Mouse (Mus musculus) embryonic facial prominence, embryonic 14.5 days (tissue): Measurements from ENCODE around the gene Fggy. TPM values are rescaled to one million over a fixed set of nuclear protein-coding genes. Genes with fewer than 3 reads are reported as not detected.

Experiments
- ATAC-seq: fragments of 200-750 bp; cut with Nextera tagmentation; 2 replicates; pipeline ENCODE4 v1.8.0; 2017; ENCODE audit warnings: low read depth, moderate number of reproducible peaks, moderate TSS enrichment
- DNase-seq: peaks from one replicate; pipeline ENCODE4 v3.0.0-alpha.2; 2015; ENCODE audit warnings: low spot score
- H3K27ac ChIP-seq: fragments of 300-500 bp; sonication (generic); replicated peaks from 2 replicates; pipeline ENCODE4 v1.5.1; 2014; ENCODE audit warnings: low read depth, mild to moderate bottlenecking, low read length, moderate library complexity
- H3K27me3 ChIP-seq: fragments of 300-500 bp; sonication (generic); replicated peaks from 2 replicates; pipeline ENCODE4 v1.6.1; 2014; ENCODE audit warnings: low read length; ENCODE audit not compliant: control insufficient read depth, insufficient read depth
- H3K36me3 ChIP-seq: fragments of 300-500 bp; sonication (generic); 2 replicates; pipeline ENCODE4 v1.6.1; 2014; ENCODE audit warnings: low read length, mixed read lengths; ENCODE audit not compliant: control insufficient read depth, insufficient read depth
- H3K4me1 ChIP-seq: fragments of 300-500 bp; sonication (generic); 2 replicates; pipeline ENCODE4 v1.6.1; 2014; ENCODE audit warnings: antibody characterized with exemption, low read length; ENCODE audit not compliant: control insufficient read depth, insufficient read depth
- H3K4me2 ChIP-seq: fragments of 300-500 bp; sonication (generic); 2 replicates; pipeline ENCODE4 v1.6.1; 2014; ENCODE audit warnings: low read depth, mild to moderate bottlenecking, low read length, moderate library complexity, mixed read lengths
- H3K4me3 ChIP-seq: fragments of 300-500 bp; sonication (generic); 2 replicates; pipeline ENCODE4 v1.5.1; 2014; ENCODE audit warnings: low read depth, mild to moderate bottlenecking, low read length
- H3K9ac ChIP-seq: fragments of 300-500 bp; sonication (generic); 2 replicates; pipeline ENCODE4 v1.6.1; 2014; ENCODE audit warnings: low read depth, mild to moderate bottlenecking, low read length, moderate library complexity, mixed read lengths
- H3K9me3 ChIP-seq: fragments of 300-500 bp; sonication (generic); 2 replicates; pipeline ENCODE4 v1.6.1; 2016; ENCODE audit warnings: low read length; ENCODE audit not compliant: control insufficient read depth
- WGBS: fragments of 180-500 bp; shearing (Covaris S2); extraction: QIAGEN DNeasy Blood & Tissue Kit; methylation state at CpG from one replicate; pipeline ENCODE4 v1.1.7; 2014; 5-methylcytosine and 5-hydroxymethylcytosine counted together
- polyA plus RNA-seq: library from polyadenylated mRNA; unstranded; fragments of >200 nt; fragmentation: Nextera tagmentation; extraction: Ambion mirVana; gene quantifications from 2 replicates; pipeline ENCODE4 v1.2.1, GENCODE M21; 2014

Gene Fggy
- polyA plus RNA-seq, 1 experiment from 2014 or later = 8.8 TPM

DNA sequence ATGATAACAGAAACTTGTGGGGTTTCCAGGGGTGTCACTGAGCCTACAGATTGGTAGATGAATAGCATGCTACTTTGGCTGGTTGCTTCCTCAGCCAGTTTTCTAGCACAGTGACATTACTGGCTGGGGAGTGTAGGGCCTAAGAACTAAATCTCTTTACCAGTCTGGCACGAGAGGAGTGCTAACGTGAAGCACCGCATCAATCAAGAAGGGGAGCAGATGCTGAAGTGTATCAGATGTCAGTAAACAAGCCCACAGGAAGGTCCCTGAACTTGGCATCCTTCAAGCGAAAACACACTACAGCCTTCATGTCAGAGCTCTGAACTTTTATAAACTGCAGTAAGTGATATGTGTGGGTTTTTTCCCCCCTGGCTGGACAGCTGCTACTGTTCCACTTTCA lies 303.8 kb downstream of the Fggy start:
- Histone ChIP-seq H3K36me3 (no peaks in the 10 kb centered on the region), H3K27me3 (no peaks in the 10 kb centered on the region), H3K4me3 (no peak overlapping the region), H3K27ac (no peak overlapping the region), H3K4me1 (peaks cover 4% of the 10 kb centered on the region; the same call in 1 of the 2 replicates), H3K9me3 (no peaks in the 10 kb centered on the region), H3K9ac (no peak overlapping the region), H3K4me2 (no peak overlapping the region)
- ATAC-seq = peak; percentile 76
- 23% methylated on average over 4 of the region's 4 CpGs for WGBS
- peak; percentile 85 for DNase-seq

DNA sequence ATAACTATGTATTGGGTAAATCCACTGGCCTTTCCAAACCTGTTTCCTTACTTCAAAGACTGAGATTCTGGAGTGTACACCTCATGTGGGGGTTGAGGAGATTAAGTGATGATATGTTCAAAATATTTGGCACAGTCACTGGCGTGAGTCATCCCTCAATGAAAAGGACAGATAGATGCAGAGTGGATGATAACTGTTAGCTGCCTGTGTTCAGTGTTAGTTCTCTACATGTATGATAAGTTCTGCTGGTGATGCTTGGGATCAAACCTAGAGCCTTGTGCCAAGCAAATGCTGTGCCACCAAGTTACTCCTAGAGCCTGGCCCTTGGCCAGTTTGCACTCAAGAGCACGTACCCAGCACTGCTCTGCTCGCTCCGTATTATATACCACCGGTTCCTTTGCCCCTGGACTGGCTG lies 304.4 kb downstream of the Fggy start:
- DNase-seq (peak; percentile 48), ATAC-seq (peak; percentile 24; the same call in 1 of the 2 replicates)
- no peak overlapping the region for H3K9ac ChIP-seq
- WGBS = 74% methylated on average over 5 of the region's 5 CpGs
- no peaks in the 10 kb centered on the region for H3K36me3 ChIP-seq
- H3K4me3 ChIP-seq = no peak overlapping the region
- no peak overlapping the region for H3K4me2 ChIP-seq
- H3K27ac ChIP-seq = no peak overlapping the region
- H3K27me3 ChIP-seq = no peaks in the 10 kb centered on the region
- peaks cover 4% of the 10 kb centered on the region; the same call in 1 of the 2 replicates for H3K4me1 ChIP-seq
- H3K9me3 ChIP-seq = no peaks in the 10 kb centered on the region

DNA sequence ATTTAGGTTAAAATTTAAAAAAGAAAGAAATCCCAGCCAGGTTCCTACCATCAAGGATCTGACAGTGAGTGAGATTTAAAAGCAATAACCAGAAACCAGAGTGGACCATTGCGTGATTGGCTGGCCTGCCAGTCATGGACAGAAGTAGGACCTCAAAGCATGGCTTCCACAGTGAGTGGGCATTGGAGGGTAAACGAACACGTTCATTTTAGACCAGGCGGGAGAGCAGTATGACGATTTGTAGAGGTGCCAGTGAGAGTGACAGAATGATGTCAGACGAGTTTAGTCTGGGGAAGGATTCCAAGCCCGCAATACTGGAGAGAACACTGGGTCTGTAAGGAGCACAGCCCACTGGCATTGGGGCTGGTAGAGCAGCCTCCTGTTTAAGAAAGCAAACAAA lies 305.0 kb downstream of the Fggy start:
- WGBS = 72% methylated on average over 7 of the region's 7 CpGs

DNA sequence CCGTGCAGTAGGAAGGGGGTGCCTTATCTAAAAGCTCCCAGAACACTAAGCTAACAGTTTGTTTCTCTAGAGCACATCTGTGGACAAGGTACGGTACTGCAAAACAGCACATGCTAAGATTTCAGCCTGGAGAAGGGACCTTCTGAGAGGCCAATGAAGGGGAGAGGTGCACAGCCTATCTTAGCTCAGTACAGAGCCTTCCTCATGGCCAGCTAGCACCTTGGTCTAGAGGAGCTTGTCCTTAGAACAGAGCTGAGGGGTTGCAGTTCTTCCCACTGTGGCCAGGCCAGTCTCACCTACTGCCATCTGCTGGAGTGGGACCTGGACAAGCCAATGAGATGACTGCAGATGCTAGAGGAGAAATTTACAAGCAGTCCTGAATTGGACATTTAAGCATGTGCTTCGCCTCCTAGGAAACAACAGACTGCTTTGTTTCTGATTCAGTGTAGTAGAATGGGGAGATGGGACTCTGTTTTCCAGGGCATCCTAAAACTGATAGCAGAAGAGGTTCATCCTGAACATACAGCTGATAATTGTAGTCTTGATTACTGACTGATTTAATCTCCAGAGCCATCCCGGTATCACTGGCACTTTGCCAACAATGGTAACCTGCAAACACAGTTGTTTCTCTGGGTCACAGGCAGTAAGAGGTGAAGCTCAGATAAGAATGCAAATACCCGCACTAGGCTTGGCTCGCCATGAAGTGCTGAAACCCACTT lies 305.6 kb downstream of the Fggy start:
- no peak overlapping the region for H3K9ac ChIP-seq

More for the DNA sequence above, 305.0 kb downstream of the Fggy start:
- Histone ChIP-seq H3K27me3 (no peaks in the 10 kb centered on the region), H3K4me3 (no peak overlapping the region), H3K9me3 (no peaks in the 10 kb centered on the region), H3K27ac (no peak overlapping the region), H3K4me2 (no peak overlapping the region), H3K4me1 (peaks cover 4% of the 10 kb centered on the region; the same call in 1 of the 2 replicates), H3K9ac (no peak overlapping the region), H3K36me3 (no peaks in the 10 kb centered on the region)
- ATAC-seq (no peak), DNase-seq (no peak)

DNA sequence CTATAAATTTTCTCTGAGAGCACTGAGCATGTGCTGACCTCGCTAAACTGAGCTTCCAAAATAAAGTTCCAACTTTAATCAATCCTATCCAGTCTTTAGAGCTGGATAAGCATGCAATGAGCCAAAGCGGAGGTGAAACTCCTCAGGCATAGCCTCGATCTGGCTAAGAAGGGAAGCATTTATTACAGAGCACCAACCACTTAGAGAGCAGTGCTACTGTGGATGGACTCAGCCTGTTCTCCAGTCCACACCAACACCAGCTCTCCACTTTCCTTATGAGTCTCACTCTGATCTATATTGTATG lies 306.1 kb downstream of the Fggy start:
- Histone ChIP-seq H3K9ac (no peak overlapping the region), H3K4me2 (no peak overlapping the region), H3K4me3 (no peak overlapping the region), H3K4me1 (peaks cover 4% of the 10 kb centered on the region; the same call in 1 of the 2 replicates), H3K9me3 (no peaks in the 10 kb centered on the region), H3K36me3 (no peaks in the 10 kb centered on the region), H3K27me3 (no peaks in the 10 kb centered on the region), H3K27ac (no peak overlapping the region)
- no peak for ATAC-seq
- no peak for DNase-seq
- 82% methylated on average over 3 of the region's 3 CpGs for WGBS

More for the DNA sequence above, 305.6 kb downstream of the Fggy start:
- H3K36me3 ChIP-seq = no peaks in the 10 kb centered on the region
- ATAC-seq (peak; percentile 26; the same call in 1 of the 2 replicates), DNase-seq (peak; percentile 24)
- no peaks in the 10 kb centered on the region for H3K9me3 ChIP-seq
- H3K27me3 ChIP-seq = no peaks in the 10 kb centered on the region
- no peak overlapping the region for H3K27ac ChIP-seq
- WGBS = 58% methylated on average over 6 of the region's 6 CpGs
- H3K4me1 ChIP-seq = peaks cover 4% of the 10 kb centered on the region; the same call in 1 of the 2 replicates
- no peak overlapping the region for H3K4me3 ChIP-seq
- H3K4me2 ChIP-seq = no peak overlapping the region

DNA sequence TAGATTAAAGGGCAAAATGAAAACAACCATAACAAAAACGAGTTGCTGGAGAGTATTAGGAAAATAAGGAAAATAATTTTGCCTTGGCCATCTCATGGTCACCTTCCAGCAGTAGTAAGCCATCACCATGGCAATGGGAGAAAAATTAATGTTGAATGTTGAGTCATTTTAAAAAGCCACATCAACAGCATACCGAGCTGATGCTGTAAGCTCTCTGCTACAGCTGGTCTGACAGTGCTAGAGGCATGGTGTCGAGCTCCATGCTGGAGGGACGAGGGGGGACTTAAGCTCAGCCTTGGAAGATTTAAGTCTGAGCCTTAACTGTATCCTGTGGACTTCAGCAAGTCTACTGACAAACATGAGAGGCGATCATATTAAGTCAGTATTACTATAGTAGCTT lies 307.9 kb downstream of the Fggy start:
- 67% methylated on average over 5 of the region's 5 CpGs for WGBS
- H3K4me2 ChIP-seq = no peak overlapping the region
- no peak overlapping the region for H3K9ac ChIP-seq
- ATAC-seq (no peak), DNase-seq (peak; percentile 22)
- no peaks in the 10 kb centered on the region for H3K9me3 ChIP-seq
- no peaks in the 10 kb centered on the region for H3K36me3 ChIP-seq
- no peak overlapping the region for H3K27ac ChIP-seq
- no peak overlapping the region for H3K4me3 ChIP-seq
- no peaks in the 10 kb centered on the region for H3K27me3 ChIP-seq
- H3K4me1 ChIP-seq = peaks cover 4% of the 10 kb centered on the region; the same call in 1 of the 2 replicates

DNA sequence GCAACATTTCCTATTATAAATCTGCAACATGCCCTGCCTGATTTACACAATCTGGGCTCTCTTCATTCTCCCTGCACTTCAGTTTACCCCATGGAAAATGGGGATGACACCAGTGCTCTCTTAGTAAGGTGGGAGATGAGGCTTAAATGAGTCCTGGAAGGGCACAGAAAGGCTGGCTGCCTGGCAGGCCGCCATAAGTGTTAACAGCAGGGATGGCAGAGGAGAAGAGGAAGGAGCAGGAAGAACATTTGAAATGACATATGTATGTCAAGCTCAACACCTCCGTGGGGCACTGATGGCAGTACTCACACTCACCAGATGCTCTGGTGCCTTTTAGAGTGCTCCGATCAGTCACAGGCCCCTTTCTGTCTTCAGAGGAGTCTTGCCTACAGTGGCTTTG lies 308.6 kb downstream of the Fggy start:
- Histone ChIP-seq H3K36me3 (no peaks in the 10 kb centered on the region), H3K9ac (no peak overlapping the region)
- WGBS = 72% methylated on average over 3 of the region's 3 CpGs

DNA sequence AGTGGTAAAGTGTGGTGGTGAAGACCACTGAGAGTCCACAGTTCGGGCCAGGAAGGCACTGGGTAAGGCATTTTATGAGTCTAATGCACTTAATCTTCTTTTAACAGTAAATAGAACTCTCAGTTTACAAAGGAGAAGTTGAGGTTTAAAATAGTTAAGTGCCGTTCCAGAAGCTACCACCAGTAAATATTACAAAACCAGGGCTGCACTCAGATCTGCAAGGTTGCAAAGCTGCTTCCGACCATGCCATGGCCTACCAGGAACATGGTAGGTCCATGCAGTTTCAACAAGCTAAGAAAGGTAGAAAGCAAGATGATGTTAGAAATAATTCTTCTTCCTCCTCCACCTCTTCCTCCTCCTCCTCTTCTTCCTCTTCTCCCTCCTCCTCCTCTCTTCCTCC lies 309.8 kb downstream of the Fggy start:
- Histone ChIP-seq H3K27me3 (no peaks in the 10 kb centered on the region), H3K4me2 (no peak overlapping the region), H3K9me3 (no peaks in the 10 kb centered on the region), H3K4me3 (no peak overlapping the region), H3K4me1 (peaks cover 6% of the 10 kb centered on the region; the same call in 1 of the 2 replicates), H3K27ac (no peak overlapping the region), H3K9ac (no peak overlapping the region), H3K36me3 (no peaks in the 10 kb centered on the region)
- no peak for DNase-seq
- no peak for ATAC-seq
- 85% methylated on average over 3 of the region's 3 CpGs for WGBS

More for the DNA sequence above, 308.6 kb downstream of the Fggy start:
- Histone ChIP-seq H3K4me1 (peaks cover 7% of the 10 kb centered on the region; the same call in 1 of the 2 replicates), H3K27me3 (no peaks in the 10 kb centered on the region), H3K4me2 (no peak overlapping the region), H3K9me3 (no peaks in the 10 kb centered on the region), H3K4me3 (no peak overlapping the region), H3K27ac (no peak overlapping the region)
- no peak for DNase-seq
- ATAC-seq = no peak

DNA sequence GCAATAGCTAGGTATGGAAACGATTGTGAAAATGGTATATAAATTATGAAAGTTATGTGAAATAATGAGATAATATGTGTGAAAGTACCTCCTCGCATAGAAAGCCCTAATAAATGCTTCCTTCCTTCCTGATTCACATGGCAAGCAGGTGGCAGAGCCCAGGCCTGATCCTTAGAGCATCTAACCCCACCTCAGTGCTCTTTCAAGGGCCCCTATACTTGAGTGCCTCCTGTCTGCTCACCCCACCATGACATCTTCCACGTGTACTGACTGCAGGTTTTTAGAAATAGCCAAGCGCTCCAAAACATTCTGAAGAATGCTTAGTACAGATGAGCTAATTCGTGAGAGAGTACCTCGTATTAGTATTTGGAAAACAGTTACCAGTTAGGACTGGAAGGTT lies 311.0 kb downstream of the Fggy start:
- H3K4me1 ChIP-seq = peaks cover 6% of the 10 kb centered on the region; the same call in 1 of the 2 replicates
- no peak overlapping the region for H3K9ac ChIP-seq
- no peaks in the 10 kb centered on the region for H3K36me3 ChIP-seq
- no peak overlapping the region for H3K4me2 ChIP-seq
- 63% methylated on average over 6 of the region's 6 CpGs for WGBS
- DNase-seq (no peak), ATAC-seq (no peak)
- no peak overlapping the region for H3K4me3 ChIP-seq
- no peaks in the 10 kb centered on the region for H3K9me3 ChIP-seq
- no peaks in the 10 kb centered on the region for H3K27me3 ChIP-seq
- H3K27ac ChIP-seq = no peak overlapping the region
